22 mouse cellular contexts compared by ENCODE assay signal in the genomic region with DNA sequence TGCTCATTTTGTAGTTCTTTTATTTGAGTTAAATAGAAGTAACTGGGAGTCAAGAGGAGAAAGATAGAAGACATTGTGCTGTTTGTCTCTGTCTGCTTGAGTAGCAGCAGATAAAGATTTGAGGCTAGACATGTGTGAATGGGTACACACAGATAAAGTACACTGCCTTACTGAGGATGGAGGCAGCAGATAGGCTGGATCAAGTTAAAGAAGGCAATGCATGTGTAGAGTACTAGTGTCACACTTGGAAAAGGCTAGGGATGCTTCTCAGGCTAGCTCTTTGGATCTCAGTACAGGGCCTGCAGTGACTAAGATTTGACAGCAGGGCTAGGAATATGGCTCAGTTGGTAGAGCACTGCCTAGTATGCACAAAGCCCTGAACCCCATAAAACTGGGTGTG. TPM values are rescaled to one million over a fixed set of nuclear protein-coding genes. Genes with fewer than 3 reads are reported as not detected.
DNase-seq lines count a peak whose midpoint lies in the region; ATAC-seq lines count a peak whose summit lies in the region.
"Had no signal": no experiment of that assay in that cellular context is flagged by ENCODE, and none has a peak within 500 bp of the region (broad histone marks: within the 10 kb centered on the region; RNA-seq: fewer than 3 reads in every experiment).

No protein-coding gene starts in this region.

- H3K36me3 ChIP-seq in heart, embryonic 10.5 days = peaks cover 67% of the 10 kb centered on the region
- peaks cover 35% of the 10 kb centered on the region for H3K36me3 ChIP-seq in liver, embryonic 13.5 days

- no peaks in the 10 kb centered on the region for H3K9me3 ChIP-seq in heart, embryonic 10.5 days
- H3K9me3 ChIP-seq in liver, embryonic 13.5 days (replicated peaks) = peaks cover 5% of the 10 kb centered on the region; the same call in 1 of the 2 replicates
- H3K9me3 ChIP-seq: embryonic facial prominence, embryonic 12.5 days; forebrain, embryonic 12.5 days had no signal

- H3K4me1 ChIP-seq in heart, embryonic 10.5 days = no peaks in the 10 kb centered on the region
- peaks cover 31% of the 10 kb centered on the region for H3K4me1 ChIP-seq in liver, embryonic 13.5 days (replicated peaks)
- H3K4me1 ChIP-seq: embryonic facial prominence, embryonic 12.5 days; forebrain, embryonic 12.5 days; hindbrain, embryonic 12.5 days; midbrain, embryonic 13.5 days had no signal

- no peaks in the 10 kb centered on the region for H3K27me3 ChIP-seq in heart, embryonic 10.5 days (ENCODE audit: insufficient read depth, poor library complexity, severe bottlenecking)
- no peaks in the 10 kb centered on the region for H3K27me3 ChIP-seq in liver, embryonic 13.5 days
- H3K27me3 ChIP-seq: embryonic facial prominence, embryonic 12.5 days; forebrain, embryonic 12.5 days; hindbrain, embryonic 12.5 days; midbrain, embryonic 13.5 days; Patski had no signal

- peak overlapping the region; percentile 2; the same call in 1 of the 2 replicates for H3K4me2 ChIP-seq in liver, embryonic 13.5 days
- H3K4me2 ChIP-seq: embryonic facial prominence, embryonic 12.5 days; forebrain, embryonic 12.5 days; heart, embryonic 11.5 days; hindbrain, embryonic 12.5 days; midbrain, embryonic 13.5 days had no signal

- peak; percentile 20 for DNase-seq in heart, embryonic 10.5 days (ENCODE audit: low spot score)
- DNase-seq in heart, postnatal 36 days = no peak
- peak; percentile 48 for DNase-seq in c-Kit-positive CD71-positive TER-119-positive erythroid progenitor cells, embryonic 14.5 days (ENCODE audit: low spot score)
- DNase-seq in liver, embryonic 13.5 days = peak; percentile 45
- no peak for DNase-seq in cerebellum, adult 8-10 months
- no peak for DNase-seq in spleen, postnatal 36 days (ENCODE audit: low spot score in 2 of 2)
- DNase-seq: adrenal gland, postnatal 36 days; cerebellum, adult 11-12 months; cerebellum, postnatal 14 days; heart, postnatal 10 days; kidney, adult 2 months; kidney, postnatal 10 days; lung, adult 18-20 months; lung, postnatal 10 days; thymus, postnatal 4 days had no signal

- H3K4me3 ChIP-seq in heart, embryonic 10.5 days = no peak overlapping the region
- no peak overlapping the region for H3K4me3 ChIP-seq in liver, embryonic 13.5 days (replicated peaks)
- H3K4me3 ChIP-seq: embryonic facial prominence, embryonic 12.5 days; forebrain, embryonic 12.5 days; hindbrain, embryonic 12.5 days; midbrain, embryonic 13.5 days had no signal

- intact Hi-C loops in heart, postnatal 36 days (cut with DNase I) = no loop called here

- ATAC-seq in liver, embryonic 13.5 days (ENCODE audit: low read depth) = peak; percentile 95
- peak; percentile 93 for ATAC-seq in megakaryocyte-erythroid progenitor cell, adult 5-6 weeks (replicated peaks; ENCODE audit: low FRiP score, low TSS enrichment, poor library complexity, severe bottlenecking)
- ATAC-seq: midbrain, embryonic 13.5 days; Patski had no signal

- H3K9ac ChIP-seq in liver, embryonic 13.5 days = no peak overlapping the region
- H3K9ac ChIP-seq: embryonic facial prominence, embryonic 12.5 days; forebrain, embryonic 12.5 days; hindbrain, embryonic 12.5 days; midbrain, embryonic 13.5 days had no signal

- no peak overlapping the region for H3K27ac ChIP-seq in heart, embryonic 10.5 days
- H3K27ac ChIP-seq in liver, embryonic 13.5 days = peak overlapping the region; percentile 69
- H3K27ac ChIP-seq: embryonic facial prominence, embryonic 12.5 days; forebrain, embryonic 12.5 days; hindbrain, embryonic 12.5 days; midbrain, embryonic 13.5 days had no signal

RNA-seq across cellular contexts. Expression of a gene that starts 14.5 kb away (rescaled TPM):
- polyA plus RNA-seq in heart, embryonic 10.5 days (2016; fragmentation: Nextera tagmentation; extraction: Ambion mirVana) = 35.2 and 38.7 TPM in 2 replicates
- 10 to 100 TPM; 19.2 to 21.6 TPM for total RNA-seq in heart, postnatal 36 days (2021)
- 18.7 and 20.7 TPM in 2 replicates for polyA plus RNA-seq in liver, embryonic 13.5 days (2015; fragmentation: Nextera tagmentation; extraction: Ambion mirVana)
- 31.9 and 32.3 TPM in 2 replicates for total RNA-seq in megakaryocyte-erythroid progenitor cell, adult 5-6 weeks (2014; fragmentation: Nextera tagmentation)
- total RNA-seq in megakaryocyte-erythroid progenitor cell, adult 5-6 weeks (2017) = 29.2 and 33.6 TPM in 2 replicates

RNA-seq across cellular contexts. Expression of a gene that starts 29.7 kb away (rescaled TPM):
- polyA plus RNA-seq in heart, embryonic 10.5 days (2016; fragmentation: Nextera tagmentation; extraction: Ambion mirVana) = 13.2 and 13.9 TPM in 2 replicates
- 10 to 100 TPM; 57.2 to 61.3 TPM for total RNA-seq in heart, postnatal 36 days (2021)
- 4.0 and 4.9 TPM in 2 replicates for polyA plus RNA-seq in liver, embryonic 13.5 days (2015; fragmentation: Nextera tagmentation; extraction: Ambion mirVana)
- 40.6 and 49.4 TPM in 2 replicates for total RNA-seq in megakaryocyte-erythroid progenitor cell, adult 5-6 weeks (2014; fragmentation: Nextera tagmentation)
- 34.5 and 38.1 TPM in 2 replicates for total RNA-seq in megakaryocyte-erythroid progenitor cell, adult 5-6 weeks (2017)

Comparison
In these comparisons a context has a peak if more than half of its experiments do, and no peak if none do; other contexts are left out.
1. DNase-seq: peak in heart, embryonic 10.5 days (single experiment), c-Kit-positive CD71-positive TER-119-positive erythroid progenitor cells, embryonic 14.5 days (single experiment) and liver, embryonic 13.5 days (single experiment); none in heart, postnatal 36 days (0 of 2), cerebellum, adult 8-10 months (single experiment) and spleen, postnatal 36 days (0 of 2).